Mouse (Mus musculus) retina, postnatal 7 days (tissue): ENCODE measurements around the gene Asb2.
A peak's percentile ranks its signal among the peaks of the same experiment; 100 is the strongest.

Source experiments
- DNase-seq: peaks from one replicate; pipeline ENCODE4 v3.0.0-alpha.2; 2012; ENCODE audit warnings: low read depth, low spot score

Asb2 gene

DNA sequence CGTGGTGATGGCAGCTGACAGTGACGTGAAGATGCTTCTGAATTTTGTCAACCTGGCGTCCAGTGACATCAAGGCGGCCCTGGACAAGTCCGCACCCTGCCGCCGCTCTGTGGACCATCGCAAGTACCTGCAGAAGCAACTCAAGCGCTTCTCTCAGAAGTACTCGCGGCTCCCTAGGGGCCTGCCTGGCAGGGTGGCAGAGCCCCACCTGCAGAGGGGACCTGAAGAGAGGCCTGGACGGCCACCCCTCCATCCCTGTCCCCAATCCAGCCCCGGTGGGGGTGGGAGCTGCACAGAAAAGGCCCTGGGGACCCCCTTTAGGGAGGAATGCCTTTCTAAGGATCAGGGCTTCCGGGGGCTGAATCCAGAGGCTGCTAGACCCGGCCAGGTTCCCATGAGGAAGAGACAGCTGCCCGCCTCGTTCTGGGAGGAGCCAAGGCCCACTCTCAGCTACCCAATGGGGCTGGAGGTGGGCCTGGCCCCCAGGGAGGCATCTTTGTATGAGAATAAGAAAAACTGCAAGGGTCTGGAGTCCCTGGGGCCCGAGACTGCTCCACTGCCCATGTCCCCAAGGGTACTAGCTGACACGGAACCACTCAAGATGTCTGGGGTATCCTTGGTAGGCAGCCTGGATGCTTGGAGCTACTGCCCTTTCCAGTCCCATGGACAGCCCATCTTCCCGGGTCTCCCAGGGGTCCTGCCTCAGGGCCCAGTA is 39.8 kb downstream of the Asb2 start:
- DNase-seq: no peak

DNA sequence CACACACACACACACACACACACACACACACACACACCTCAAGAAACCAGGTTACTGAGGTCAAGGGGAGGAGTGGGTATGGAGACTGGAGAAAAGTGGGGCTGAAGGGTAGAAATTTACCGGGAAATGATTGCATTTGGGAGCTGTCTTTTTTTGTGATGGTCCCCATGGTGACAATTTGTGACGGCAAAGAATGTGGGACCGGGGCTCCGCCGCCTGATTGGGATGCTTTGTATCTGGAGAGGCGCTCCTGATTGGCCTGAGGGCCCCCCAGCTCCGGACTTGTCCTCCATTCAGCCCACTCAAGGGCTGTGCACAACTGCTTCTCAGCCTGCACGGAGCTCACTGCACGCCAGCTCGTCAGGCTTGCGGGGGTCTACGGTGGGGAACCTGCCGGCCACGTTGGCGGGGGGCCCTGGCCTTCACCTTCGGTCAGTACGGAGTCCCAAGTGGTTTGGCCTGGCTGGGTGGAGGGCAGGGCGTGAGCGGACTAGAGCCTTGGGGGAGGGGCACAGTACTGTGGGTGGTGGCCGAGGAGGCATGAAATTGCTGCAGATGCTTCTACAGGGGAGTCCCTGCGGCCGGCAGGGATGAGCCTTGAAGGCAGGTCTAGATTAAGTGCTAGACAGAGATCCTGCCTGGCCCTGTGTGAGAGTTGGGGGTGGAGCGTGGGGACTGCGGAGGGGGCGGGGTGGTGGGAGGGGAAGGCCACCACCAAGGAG is 41.0 kb downstream of the Asb2 start:
- DNase-seq: no peak

DNA sequence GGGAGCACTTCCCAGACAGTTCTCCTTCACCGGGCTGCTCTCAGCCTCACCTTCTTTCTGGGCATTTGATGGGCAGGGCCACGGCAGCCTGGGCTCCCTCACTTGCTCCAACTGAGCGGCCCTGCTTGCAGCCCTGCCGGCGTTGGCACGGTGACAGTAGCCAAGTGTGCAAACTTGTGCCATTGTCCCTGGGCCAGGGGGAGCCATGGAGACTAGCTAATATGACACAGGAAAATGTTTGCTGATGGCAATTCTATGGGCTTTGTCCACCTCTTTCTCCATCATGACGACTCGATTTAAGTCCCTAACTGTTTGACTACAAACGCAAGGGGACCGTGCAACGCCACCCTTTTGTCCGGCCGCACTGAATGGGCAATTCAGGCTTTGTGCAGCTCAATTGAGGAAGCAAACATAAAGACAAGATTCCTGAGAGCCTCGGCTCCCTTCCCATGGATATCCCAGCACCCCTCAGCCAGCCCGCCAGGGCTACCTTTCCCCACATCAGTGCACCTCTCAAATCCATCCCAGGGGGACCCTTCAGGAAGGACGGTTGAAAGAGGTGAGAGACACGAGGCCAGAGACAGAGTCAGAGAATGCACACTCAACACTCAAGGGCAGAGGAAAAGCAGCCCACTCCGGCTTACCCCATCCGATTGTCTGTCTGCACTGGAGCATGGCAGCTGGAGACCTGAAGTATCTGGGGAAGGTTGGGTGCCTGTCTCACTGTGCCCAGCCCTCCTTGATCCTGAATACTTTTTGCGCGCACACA is 41.7 kb downstream of the Asb2 start:
- no peak for DNase-seq

DNA sequence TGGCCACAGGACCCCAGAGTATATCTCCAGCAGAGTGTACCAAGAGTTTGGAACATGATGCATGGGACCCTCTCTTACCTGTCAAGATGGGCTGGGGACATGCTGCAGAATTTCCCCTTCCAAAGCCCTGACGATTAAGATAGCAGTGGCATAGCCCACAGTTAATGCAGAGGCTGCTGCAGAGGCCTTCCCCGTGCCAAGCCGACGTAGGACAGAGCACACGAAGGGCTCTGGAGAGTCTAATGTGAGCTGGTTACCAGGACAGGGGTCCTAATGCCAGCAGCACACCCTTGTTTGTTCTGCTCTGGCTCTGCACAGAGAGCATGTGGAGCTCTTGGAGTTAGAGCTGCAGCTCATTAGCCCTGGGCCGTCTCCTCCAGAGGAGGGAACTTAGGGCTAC is 42.5 kb downstream of the Asb2 start:
- no peak for DNase-seq

DNA sequence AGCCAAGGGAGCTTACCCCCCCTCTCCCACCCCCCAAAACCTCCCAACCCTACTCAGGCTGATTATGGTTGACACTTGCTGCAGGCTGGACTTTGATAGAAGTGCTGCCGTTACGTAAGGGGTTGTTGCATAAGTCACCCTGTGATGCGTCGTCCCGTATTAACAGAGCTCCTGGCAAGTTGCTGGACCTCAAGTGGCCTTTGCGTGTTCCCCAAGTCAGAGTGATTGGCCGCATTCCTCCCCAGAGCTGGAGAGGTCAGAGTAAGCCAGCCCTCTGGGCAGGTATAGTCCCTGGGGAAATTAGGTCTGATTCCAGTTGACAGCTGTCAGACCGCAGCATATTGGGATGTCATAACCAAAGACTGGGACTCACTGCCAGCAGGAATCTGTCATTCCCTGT is 43.9 kb downstream of the Asb2 start:
- DNase-seq: no peak

DNA sequence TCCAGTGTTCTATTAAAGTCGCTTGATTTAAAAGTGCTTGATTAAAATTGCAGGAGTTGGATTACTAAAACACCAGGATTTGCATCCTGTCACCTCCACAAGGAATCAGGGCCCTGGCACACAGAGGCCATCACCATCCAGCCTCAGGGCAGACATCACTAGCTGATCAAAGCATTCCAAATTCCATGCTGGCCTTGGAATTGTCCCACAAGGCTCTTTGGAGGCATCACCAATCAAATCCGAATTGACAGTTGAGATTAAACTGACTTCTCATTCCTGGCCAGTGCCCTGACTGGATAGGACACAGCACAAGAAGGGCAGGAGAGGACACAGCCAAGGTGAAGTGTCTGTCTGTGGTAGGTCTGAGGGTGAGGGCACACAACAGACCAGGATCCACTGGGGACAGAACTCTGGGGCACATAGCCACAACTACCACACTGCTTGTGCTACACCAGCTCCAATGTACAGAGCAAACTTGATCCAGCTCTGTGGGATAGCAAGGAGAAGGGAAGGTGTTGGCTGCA is 45.0 kb downstream of the Asb2 start, which contains the start of gene Fam181a:
Fam181a (plus strand) TSS at position 232 of the 524 bp plus-strand sequence.
- DNase-seq: no peak

DNA sequence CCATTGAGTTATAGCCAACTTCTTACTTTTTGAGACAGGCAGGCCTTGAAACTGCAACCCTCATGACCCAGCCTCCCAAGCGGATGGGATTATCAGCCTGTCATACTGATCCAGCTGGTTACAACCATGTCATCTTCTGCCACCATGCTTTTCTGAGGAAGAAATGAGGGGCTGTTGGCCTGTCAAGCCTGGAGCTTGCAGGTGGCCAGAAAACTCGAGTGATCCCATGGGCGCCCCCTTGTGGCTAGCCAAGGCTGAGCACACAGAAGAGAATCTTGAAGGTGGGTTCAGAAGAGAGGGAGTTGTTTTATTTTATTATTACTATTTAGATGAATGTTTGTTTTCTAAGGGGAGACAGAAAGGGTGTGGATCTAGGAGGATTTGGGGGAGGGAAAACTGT is 49.1 kb downstream of the Asb2 start:
- DNase-seq: no peak

DNA sequence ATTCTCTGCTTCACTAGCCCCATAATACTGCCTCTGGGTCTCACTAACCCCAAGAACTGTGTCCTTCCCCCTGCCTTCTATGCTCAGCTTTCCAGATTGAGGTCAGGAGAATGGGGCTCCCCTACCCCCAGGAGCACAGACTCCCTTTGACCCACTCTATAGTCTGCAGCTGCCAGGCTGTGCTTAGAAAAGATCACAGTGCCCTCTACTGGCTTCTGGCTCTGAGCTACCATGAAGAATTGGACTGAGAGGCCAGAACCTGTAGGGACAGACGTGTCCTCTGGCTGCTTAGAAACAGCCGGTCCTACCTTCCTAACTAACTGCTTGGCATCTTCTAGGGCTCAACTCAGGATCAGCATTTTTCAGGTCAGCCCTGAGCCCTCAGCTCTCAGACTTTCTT is 49.6 kb downstream of the Asb2 start:
- no peak for DNase-seq

DNA sequence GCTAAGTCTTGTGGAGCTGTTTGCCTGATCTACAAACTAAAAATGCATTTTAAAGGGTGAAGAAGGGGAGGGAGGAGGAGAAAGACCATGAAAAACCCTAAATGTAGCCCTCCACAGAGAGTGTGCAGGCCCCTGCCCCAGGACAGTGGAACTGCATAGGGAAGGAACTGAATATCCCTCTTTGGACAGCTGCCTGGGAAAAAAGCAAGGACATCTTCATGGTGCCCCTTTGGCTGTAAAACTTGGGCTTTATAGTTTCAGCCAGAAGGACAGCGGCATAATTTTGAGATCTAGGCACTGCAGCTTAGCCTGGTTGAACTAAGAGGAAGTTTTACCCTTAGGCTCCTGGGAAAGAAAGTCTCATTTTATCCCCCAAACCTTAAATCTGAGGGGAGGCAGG is 52.8 kb downstream of the Asb2 start:
- DNase-seq: no peak

DNA sequence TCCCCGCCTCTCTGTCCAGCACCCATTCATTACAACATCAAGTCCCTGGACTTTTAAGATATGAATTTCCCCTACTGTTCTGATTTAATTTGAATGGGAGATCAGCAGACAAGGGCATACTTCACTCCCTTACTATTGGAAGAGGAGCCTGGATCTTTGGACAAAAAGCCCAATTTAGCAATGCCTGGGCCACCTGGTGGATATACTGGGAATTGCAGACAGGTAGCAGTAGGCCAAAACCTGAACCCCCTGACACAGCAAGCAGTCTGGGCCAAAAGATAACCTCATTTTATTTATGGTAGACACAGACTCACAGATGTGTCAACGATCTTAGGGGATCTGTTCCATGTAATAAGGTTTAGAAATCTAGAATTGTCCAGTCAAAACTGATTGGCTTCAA is 54.2 kb downstream of the Asb2 start:
- DNase-seq: peak; percentile 36

DNA sequence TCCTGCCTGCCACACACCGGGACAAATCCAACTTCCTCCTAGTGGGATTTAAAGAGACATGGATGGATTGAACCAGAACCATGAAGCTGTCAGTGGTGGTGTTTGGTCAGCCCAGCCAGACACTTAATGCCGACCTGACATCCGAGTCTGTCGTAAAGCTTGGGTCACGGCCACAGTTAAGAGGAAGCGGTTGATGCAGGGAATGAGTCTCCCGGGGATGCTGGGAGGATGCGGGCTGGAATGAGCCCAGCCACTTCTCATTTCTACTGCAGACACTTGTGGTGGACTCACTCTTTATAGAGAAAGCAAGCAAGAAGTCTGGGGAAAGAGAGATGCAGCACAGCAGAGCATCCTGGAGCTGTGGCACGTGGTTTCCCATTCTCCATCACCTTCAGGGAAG is 55.3 kb downstream of the Asb2 start:
- DNase-seq: no peak

DNA sequence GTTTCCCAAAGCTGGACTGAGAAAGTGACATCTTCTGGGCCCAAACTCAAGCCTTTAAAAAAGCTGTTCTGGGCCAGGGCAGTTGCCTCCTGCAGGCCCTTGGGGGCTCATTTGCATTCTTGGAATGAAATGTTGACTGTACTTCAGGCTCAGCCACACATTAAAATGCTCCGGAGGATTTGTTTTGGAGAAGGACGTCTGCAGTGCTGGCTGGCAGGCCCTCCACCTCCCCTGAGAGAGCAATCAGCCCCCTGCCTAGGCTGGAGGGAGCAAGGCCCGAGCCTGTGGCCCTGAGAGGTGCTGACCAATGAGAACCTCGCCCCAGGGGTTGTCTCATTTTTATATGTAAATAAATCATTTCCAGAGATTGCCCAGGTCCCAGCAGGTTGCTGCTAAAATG is 59.5 kb downstream of the Asb2 start:
- DNase-seq: no peak

DNA sequence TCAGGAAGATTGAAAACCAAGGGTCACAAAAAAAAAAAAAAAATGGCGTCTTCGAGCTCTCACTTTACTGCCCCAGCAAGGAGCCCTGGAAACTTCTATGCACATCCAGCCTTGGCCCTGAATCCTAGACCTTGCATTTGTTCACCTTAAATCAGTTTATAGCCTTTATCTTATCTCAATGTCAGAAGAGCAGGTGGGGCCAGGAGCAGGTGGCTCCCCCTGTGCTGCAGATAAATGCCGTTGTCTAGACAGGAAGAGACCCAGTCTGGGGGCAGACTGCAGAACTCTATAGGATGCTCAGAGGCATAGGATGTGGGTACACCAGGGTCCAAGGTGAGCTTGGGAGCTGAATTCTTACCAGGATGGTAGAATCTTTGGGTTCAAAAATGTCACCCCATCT is 63.4 kb downstream of the Asb2 start:
- DNase-seq: no peak

DNA sequence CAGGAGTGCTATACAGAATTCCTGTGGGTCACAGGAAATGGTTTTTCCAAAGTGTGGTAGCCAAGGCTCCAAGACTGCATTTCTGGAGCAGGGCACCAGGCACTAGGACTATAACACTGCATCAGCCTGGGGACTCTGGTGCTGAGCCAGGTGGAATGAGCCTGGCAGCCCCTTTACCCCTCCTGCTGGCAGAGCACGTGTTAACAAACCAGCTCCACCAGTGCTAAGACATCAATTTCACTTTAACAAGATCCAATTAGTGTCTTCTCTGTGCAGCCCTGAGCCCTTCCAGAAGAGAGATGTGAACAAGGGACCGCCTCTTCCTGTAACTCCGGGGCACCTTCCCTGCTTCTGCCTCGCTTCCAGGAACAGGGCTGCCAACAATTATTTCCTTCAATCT is 68.5 kb downstream of the Asb2 start:
- no peak for DNase-seq

DNA sequence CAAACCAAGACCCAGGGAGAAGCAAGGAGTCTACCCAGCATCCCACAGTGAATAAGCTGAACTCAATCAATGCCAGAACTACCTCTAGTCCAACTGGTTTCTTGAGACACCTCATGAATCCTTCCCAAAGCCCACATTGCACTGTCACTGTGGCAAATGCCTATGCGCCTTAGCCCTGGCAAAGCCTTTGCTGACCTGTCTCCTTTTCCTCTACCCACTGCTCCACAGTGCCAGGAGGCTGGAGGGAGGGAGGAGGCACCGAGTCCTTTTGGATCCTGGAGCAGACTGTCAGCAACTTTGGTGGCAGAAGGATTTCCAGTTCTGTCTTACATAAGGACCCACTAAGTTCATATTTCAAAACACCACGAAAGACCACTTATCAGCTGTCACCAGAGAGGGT is 72.4 kb downstream of the Asb2 start:
- no peak for DNase-seq

DNA sequence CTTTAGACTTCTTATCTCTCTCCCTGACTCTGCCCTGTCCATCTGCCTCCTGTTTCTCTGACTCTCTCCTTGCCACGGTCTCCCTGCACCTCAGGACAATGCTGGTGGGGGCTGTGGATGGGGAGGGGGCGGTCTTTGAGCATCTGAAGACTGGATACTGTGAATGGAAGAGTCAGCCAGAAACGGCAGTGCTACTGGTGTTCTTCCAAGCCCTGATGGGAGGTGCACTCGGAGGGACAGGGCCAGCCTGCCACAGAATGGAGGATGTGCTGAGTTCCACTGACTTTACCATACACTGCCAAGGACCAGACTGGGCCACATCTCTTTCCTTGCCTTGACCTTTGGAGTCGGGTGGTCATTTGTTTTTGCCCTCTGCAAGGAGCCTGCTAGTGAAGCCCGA is 72.9 kb downstream of the Asb2 start:
- DNase-seq: no peak

DNA sequence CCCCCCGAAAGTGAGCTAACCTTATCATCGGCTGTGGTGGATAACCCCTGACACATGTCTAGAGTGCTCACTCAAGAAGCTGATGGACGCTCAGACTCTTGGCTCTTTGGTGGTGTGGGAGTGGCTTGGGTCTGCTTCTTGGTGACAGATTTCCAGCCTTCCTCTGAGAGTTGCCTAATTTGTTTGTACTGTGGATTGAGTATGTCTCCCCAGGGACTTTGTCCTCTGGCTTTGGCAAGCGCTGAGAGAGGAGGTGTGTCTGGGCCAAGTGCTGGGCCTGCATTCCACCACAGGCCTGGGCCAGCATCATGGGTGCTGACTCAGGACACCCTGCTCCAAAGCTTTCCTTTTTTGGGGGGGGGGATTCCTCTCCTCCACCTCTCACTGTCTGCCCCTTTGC is 73.9 kb downstream of the Asb2 start:
- no peak for DNase-seq

DNA sequence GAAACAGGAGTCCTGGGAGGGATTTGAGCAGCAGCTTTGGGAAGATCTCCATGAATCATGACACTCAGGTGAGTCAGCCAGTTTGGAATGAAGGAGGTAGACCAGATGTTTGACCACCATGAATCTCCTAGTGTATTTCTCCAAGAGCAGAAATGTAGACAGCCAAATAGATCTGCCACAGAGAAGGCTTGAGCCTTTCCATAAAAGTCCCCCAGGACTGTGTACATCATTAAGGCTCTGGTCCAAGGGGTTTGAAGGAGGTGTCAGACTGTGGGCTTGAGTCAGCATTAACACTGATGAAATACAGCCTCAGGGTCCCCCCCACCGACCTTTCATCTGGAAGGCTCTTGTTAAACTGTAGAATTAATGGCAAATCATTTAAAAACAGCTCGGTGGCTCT is 74.3 kb downstream of the Asb2 start:
- no peak for DNase-seq

DNA sequence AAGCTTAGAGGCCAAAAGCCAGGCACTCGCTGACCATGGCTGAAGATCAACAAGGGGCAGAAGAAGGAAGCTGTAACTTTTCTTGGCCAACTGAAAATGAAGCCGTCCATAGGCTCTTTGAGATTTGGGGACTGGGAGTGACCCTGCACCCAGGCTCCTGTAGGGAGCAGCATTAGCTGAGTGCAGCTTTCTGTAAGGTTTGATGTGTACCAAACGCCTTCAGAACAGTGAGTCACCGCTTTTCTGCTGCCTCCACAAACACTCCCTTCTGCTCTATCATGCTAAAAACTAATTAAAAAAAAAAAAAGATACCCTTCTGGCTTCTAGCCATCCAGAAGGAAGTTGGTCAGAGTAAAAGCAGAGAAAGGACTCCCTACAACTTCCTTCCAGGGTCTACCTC is 79.4 kb downstream of the Asb2 start:
- no peak for DNase-seq

DNA sequence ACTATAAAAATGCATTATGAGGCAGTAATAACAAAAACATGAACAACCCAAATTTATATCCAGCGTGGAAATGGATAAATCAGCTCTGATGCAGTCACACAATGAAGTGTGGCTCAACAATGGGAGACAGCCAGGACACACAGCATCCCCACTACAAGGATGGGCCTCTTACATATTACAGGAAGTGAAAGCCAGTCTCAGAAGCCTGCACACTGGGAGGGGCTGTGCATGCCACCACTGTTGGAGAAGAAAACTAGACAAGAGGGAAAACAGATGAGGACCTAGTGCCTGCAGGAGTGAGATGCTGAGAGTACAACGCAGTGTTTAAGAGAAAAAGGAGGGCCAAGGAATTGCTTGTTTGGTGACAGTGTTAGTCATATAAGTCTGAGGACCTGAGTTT is 82.1 kb downstream of the Asb2 start:
- no peak for DNase-seq

DNA sequence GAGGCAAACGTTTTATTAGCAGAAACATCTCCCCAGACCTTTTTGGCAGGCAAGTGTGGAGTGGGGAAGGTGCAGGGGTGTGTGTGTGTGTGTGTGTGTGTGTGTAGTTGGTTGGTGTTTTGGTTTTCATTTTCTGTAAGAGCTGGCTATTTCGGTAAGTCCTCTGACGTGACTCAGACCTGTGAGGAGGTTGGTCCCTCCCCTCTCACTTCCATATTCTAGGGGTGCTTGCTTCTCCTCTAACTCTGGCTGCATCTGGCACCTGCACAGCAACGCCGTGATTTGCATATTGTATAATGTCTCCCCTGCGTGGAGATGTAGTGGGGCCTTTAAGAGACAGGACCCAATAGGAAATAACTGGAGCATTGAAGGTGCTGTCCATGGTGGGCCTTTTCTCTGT is 82.8 kb downstream of the Asb2 start:
- no peak for DNase-seq

DNA sequence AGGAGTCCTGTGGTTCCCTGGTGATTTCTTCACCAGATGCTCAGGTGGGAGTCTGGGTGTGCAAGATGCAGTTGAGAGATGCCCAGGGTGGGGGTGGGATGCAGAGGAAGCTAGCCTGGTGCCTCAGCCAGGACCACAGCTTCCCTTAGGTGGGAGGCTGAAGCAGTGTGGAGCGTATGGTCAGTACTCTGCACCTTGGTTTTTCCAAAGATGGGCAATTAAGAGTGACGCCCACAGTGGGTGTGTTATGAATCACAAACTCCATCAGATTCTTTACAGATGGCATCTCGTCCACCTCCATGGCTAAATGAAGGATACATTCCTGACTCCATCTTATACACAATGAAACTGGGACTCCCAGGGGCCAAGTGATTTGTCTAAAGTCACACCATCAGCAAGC is 83.6 kb downstream of the Asb2 start:
- DNase-seq: no peak
